Mouse (Mus musculus) MEL (cell line): Measurements from ENCODE around the gene Cntn4. TPM values are rescaled to one million over a fixed set of nuclear protein-coding genes. Genes with fewer than 3 reads are reported as not detected.

ENCODE experiments used
- DNase-seq: peaks from one replicate; pipeline ENCODE4 v3.0.0; 2011; ENCODE audit warnings: low read depth, low spot score
- H3K27ac ChIP-seq: 2 replicates; pipeline ENCODE4 v1.5.1; 2012; ENCODE audit warnings: low read depth, mild to moderate bottlenecking, control low read depth, low read length, moderate library complexity; ENCODE audit not compliant: control insufficient read depth
- H3K27me3 ChIP-seq, 2 experiments: fragments of 150-350 bp in 1 of 2; sonication (generic) in 1 of 2; 2 replicates each; pipeline ENCODE4 v1.6.1; 2012; ENCODE audit warnings: low read length in 2 of 2, mild to moderate bottlenecking in 2 of 2, improper control_type of control experiment in 1 of 2, moderate library complexity in 1 of 2; ENCODE audit not compliant: insufficient read depth in 2 of 2, control insufficient read depth in 1 of 2
- H3K36me3 ChIP-seq, 2 experiments: 2 replicates each; pipeline ENCODE4 v1.6.1; 2012 to 2014; ENCODE audit warnings: low read length in 2 of 2, improper control_type of control experiment in 1 of 2, inconsistent platforms in 1 of 2, mild to moderate bottlenecking in 1 of 2; ENCODE audit not compliant: insufficient read depth in 2 of 2, control insufficient read depth in 1 of 2
- H3K4me1 ChIP-seq, 2 experiments: fragments of 150-350 bp in 1 of 2; sonication (generic) in 1 of 2; 2 replicates each; pipeline ENCODE4 v1.6.1; 2012; ENCODE audit warnings: low read length in 2 of 2, improper control_type of control experiment in 1 of 2, mild to moderate bottlenecking in 1 of 2; ENCODE audit not compliant: insufficient read depth in 2 of 2, control insufficient read depth in 1 of 2
- H3K4me3 ChIP-seq, 2 experiments: fragments of 150-350 bp in 1 of 2; sonication (generic) in 1 of 2; 2 replicates each; pipeline ENCODE4 v1.5.1; 2012; ENCODE audit warnings: low read depth in 2 of 2, low read length in 2 of 2, mild to moderate bottlenecking in 2 of 2, moderate library complexity in 2 of 2, control low read depth in 1 of 2, improper control_type of control experiment in 1 of 2; ENCODE audit not compliant: control insufficient read depth in 1 of 2, insufficient read depth in 1 of 2
- H3K79me2 ChIP-seq: 2 replicates; pipeline ENCODE4 v1.6.1; 2012; ENCODE audit warnings: mild to moderate bottlenecking, low read length, moderate library complexity; ENCODE audit not compliant: control insufficient read depth, poor library complexity, insufficient read depth
- H3K9ac ChIP-seq: 2 replicates; pipeline ENCODE4 v1.6.1; 2012; ENCODE audit warnings: low read depth, mild to moderate bottlenecking, control low read depth, low read length, moderate library complexity; ENCODE audit not compliant: control insufficient read depth, poor library complexity, severe bottlenecking
- H3K9me3 ChIP-seq: fragments of 150-350 bp; sonication (generic); replicated peaks from 2 replicates; pipeline ENCODE4 v1.6.1; 2012; ENCODE audit warnings: mild to moderate bottlenecking, low read length, improper control_type of control experiment, moderate library complexity; ENCODE audit not compliant: insufficient read depth
- CHD1 ChIP-seq: IDR thresholded peaks from 2 replicates; pipeline ENCODE4 v1.6.1; 2012; ENCODE audit warnings: low read depth, mild to moderate bottlenecking, inconsistent platforms, low read length, improper control_type of control experiment
- ELF1 ChIP-seq: IDR thresholded peaks from 2 replicates; pipeline ENCODE4 v1.6.1; 2014; ENCODE audit warnings: low read depth, mild to moderate bottlenecking, inconsistent platforms, low read length, improper control_type of control experiment, moderate library complexity
- GATA1 ChIP-seq: IDR thresholded peaks from 2 replicates; pipeline ENCODE4 v1.6.1; 2011; ENCODE audit warnings: low read depth, low read length, improper control_type of control experiment
- HCFC1 ChIP-seq: IDR thresholded peaks from 2 replicates; pipeline ENCODE4 v1.6.1; 2012; ENCODE audit warnings: low read depth, mild to moderate bottlenecking, inconsistent platforms, low read length, improper control_type of control experiment, moderate library complexity
- JUND ChIP-seq: IDR thresholded peaks from 2 replicates; pipeline ENCODE4 v1.6.1; 2011; ENCODE audit warnings: low read depth, mild to moderate bottlenecking, improper control_type of control experiment, low read length
- KAT2A ChIP-seq: conservative IDR thresholded peaks from 2 replicates; pipeline ENCODE4 v1.6.1; 2012; ENCODE audit warnings: low read depth, low read length, improper control_type of control experiment, inconsistent platforms
- MAFK ChIP-seq: IDR thresholded peaks from 2 replicates; pipeline ENCODE4 v1.6.1; 2011; ENCODE audit warnings: low read depth, mild to moderate bottlenecking, low read length, improper control_type of control experiment, borderline replicate concordance
- MAX ChIP-seq: IDR thresholded peaks from 2 replicates; pipeline ENCODE4 v1.6.1; 2011; ENCODE audit warnings: low read length, improper control_type of control experiment
- MEF2A ChIP-seq: IDR thresholded peaks from 2 replicates; pipeline ENCODE4 v1.6.1; 2014; ENCODE audit warnings: low read depth, mild to moderate bottlenecking, inconsistent platforms, low read length, improper control_type of control experiment; ENCODE audit not compliant: poor library complexity, insufficient replicate concordance, severe bottlenecking; ENCODE audit errors: extremely low read depth
- MXI1 ChIP-seq: IDR thresholded peaks from 2 replicates; pipeline ENCODE4 v1.6.1; 2011; ENCODE audit warnings: mild to moderate bottlenecking, low read depth, low read length, improper control_type of control experiment
- NELFE ChIP-seq: IDR thresholded peaks from 2 replicates; pipeline ENCODE4 v1.6.1; 2011; ENCODE audit warnings: low read depth, low read length, improper control_type of control experiment
- POLR2AphosphoS2 ChIP-seq: IDR thresholded peaks from 2 replicates; pipeline ENCODE4 v1.6.1; 2011; ENCODE audit warnings: low read length, improper control_type of control experiment
- RAD21 ChIP-seq: IDR thresholded peaks from 2 replicates; pipeline ENCODE4 v1.6.1; 2011; ENCODE audit warnings: mild to moderate bottlenecking, low read depth, low read length, improper control_type of control experiment
- RCOR1 ChIP-seq: IDR thresholded peaks from 2 replicates; pipeline ENCODE4 v1.6.1; 2012; ENCODE audit warnings: low read depth, mild to moderate bottlenecking, inconsistent platforms, low read length, improper control_type of control experiment
- TAL1 ChIP-seq: IDR thresholded peaks from 2 replicates; pipeline ENCODE4 v1.6.1; 2012; ENCODE audit warnings: mild to moderate bottlenecking, inconsistent platforms, low read length, moderate library complexity, mixed read lengths
- UBTF ChIP-seq: IDR thresholded peaks from 2 replicates; pipeline ENCODE4 v1.6.1; 2012; ENCODE audit warnings: low read depth, mild to moderate bottlenecking, inconsistent platforms, low read length, improper control_type of control experiment, moderate library complexity, borderline replicate concordance; ENCODE audit not compliant: insufficient read depth
- USF1 ChIP-seq: IDR thresholded peaks from 2 replicates; pipeline ENCODE4 v1.6.1; 2014; ENCODE audit warnings: low read depth, mild to moderate bottlenecking, inconsistent platforms, low read length, improper control_type of control experiment, moderate library complexity
- ZC3H11A ChIP-seq: IDR thresholded peaks from 2 replicates; pipeline ENCODE4 v1.6.1; 2012; ENCODE audit warnings: low read depth, mild to moderate bottlenecking, inconsistent platforms, low read length, improper control_type of control experiment
- polyA plus RNA-seq, 2 experiments: library from polyadenylated mRNA; stranded (reverse) in 1 of 2; unstranded in 1 of 2; fragments of >175 nt in 1 of 2; fragments of >200 nt in 1 of 2; gene quantifications; 2 replicates each; pipeline versions ENCODE4 v1.2.1 to v1.2.4; 2012; ENCODE audit warnings: low replicate concordance in 2 of 2, low read depth in 1 of 2; ENCODE audit not compliant: insufficient read length in 2 of 2, insufficient read depth in 1 of 2, missing spikeins in 1 of 2
- total RNA-seq: library from RNA; depleted of rRNA; stranded (reverse); fragments of 300-350 nt; gene quantifications from 2 replicates; pipeline ENCODE4 v1.2.3, GENCODE M21; 2012

Gene Cntn4
- total and polyA plus RNA-seq, 3 experiments: not detected

- Histone ChIP-seq H3K4me1 (no peaks in the 10 kb centered on the region), H3K27ac (no peak overlapping the region), H3K27me3 (no peaks in the 10 kb centered on the region), H3K9me3 (no peaks in the 10 kb centered on the region), H3K36me3 (no peaks in the 10 kb centered on the region), H3K9ac (no peak overlapping the region), H3K79me2 (no peaks in the 10 kb centered on the region), H3K4me3 (no peak overlapping the region)
- no peak for DNase-seq
- no peak for TF ChIP-seq KAT2A
- no peak for TF ChIP-seq HCFC1
Observed at GRCm38 (mm10) chr6:106580124-106580523, 902.7 kb downstream of the Cntn4 start.

- Histone ChIP-seq H3K27me3 (no peaks in the 10 kb centered on the region), H3K9me3 (no peaks in the 10 kb centered on the region), H3K4me3 (no peak overlapping the region), H3K36me3 (no peaks in the 10 kb centered on the region), H3K9ac (no peak overlapping the region), H3K4me1 (no peaks in the 10 kb centered on the region), H3K79me2 (no peaks in the 10 kb centered on the region), H3K27ac (no peak overlapping the region)
- no peak for DNase-seq
- TF ChIP-seq UBTF: no peak
- TF ChIP-seq ZC3H11A: no peak
- TF ChIP-seq POLR2AphosphoS2: no peak
- no peak for TF ChIP-seq MXI1
- no peak for TF ChIP-seq TAL1
- no peak for TF ChIP-seq RAD21
- no peak for TF ChIP-seq GATA1
- TF ChIP-seq JUND: no peak
- TF ChIP-seq MAFK: no peak
- TF ChIP-seq KAT2A: no peak
- no peak for TF ChIP-seq RCOR1
- TF ChIP-seq CHD1: no peak
- no peak for TF ChIP-seq USF1
- TF ChIP-seq MEF2A: no peak
Observed at GRCm38 (mm10) chr6:106593756-106594155, 916.3 kb downstream of the Cntn4 start.

GRCm38 (mm10) chr6:106617081-106617480 is 939.6 kb downstream of the Cntn4 start:
- H3K4me3 ChIP-seq: no peak overlapping the region
- TF ChIP-seq ELF1 (no peak), NELFE (no peak), MAX (no peak), TAL1 (no peak)
- TF ChIP-seq, all 39 proteins: peak for 0
- Histone ChIP-seq H3K79me2 (no peaks in the 10 kb centered on the region), H3K27ac (no peak overlapping the region), H3K9me3 (no peaks in the 10 kb centered on the region), H3K36me3 (no peaks in the 10 kb centered on the region), H3K9ac (no peak overlapping the region), H3K4me1 (no peaks in the 10 kb centered on the region), H3K27me3 (no peaks in the 10 kb centered on the region)
- DNase-seq: no peak
